In the genomic region with DNA sequence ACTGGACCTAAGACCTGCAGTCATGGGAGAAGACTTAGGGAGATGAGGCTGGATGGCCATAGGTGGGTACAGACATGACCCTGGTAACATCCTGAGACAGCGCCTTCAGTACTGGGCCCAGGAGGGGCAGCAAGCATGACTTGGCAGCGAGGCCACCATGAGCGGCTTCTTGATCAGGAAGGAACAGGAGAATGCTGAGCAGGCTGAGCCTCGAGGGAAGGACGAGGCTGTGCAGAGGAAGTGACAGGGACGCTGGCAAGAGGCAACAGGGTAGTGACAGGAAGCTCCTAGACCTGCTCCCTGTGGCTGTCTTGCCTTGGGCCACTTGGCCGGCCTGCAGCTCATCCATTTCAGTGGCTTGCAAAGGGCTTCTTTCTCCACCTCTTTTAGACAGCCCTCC, we compare ENCODE assay signal across 15 mouse cellular contexts.
"Had no signal": no experiment of that assay in that cellular context is flagged by ENCODE, and none has a peak within 500 bp of the region (broad histone marks: within the 10 kb centered on the region; RNA-seq: fewer than 3 reads in every experiment).

No protein-coding gene starts in this region.

- H3K4me1 ChIP-seq: liver, embryonic 15.5 days had no signal

- H3K4me2 ChIP-seq: limb, embryonic 12.5 days; liver, embryonic 15.5 days; lung, embryonic 14.5 days; neural tube, embryonic 15.5 days had no signal

- H3K9ac ChIP-seq: limb, embryonic 12.5 days; liver, embryonic 15.5 days; lung, embryonic 14.5 days; neural tube, embryonic 15.5 days had no signal

- H3K27ac ChIP-seq: kidney, postnatal 0 days; limb, embryonic 12.5 days; liver, embryonic 15.5 days; macrophage; midbrain, embryonic 10.5 days; neural tube, embryonic 15.5 days; stomach, postnatal 0 days had no signal

- H3K9me3 ChIP-seq: limb, embryonic 12.5 days; liver, embryonic 15.5 days; midbrain, embryonic 10.5 days; neural tube, embryonic 15.5 days had no signal

- H3K27me3 ChIP-seq: liver, embryonic 15.5 days; neural tube, embryonic 15.5 days had no signal

- H3K36me3 ChIP-seq: limb, embryonic 12.5 days; liver, embryonic 15.5 days; midbrain, embryonic 10.5 days; neural tube, embryonic 15.5 days had no signal

- DNase-seq: kidney, adult 11 months; kidney, adult 9 months; kidney, postnatal 36 days; lung, embryonic 14.5 days; lung, postnatal 14 days; midbrain, embryonic 14.5 days; thymus, postnatal 4 days had no signal

- H3K4me3 ChIP-seq: limb, embryonic 12.5 days; liver, embryonic 15.5 days; midbrain, embryonic 10.5 days; myocyte; neural tube, embryonic 15.5 days had no signal
